Mouse (Mus musculus) spleen, adult 2 months (tissue): ENCODE measurements around the gene 4921536K21Rik. TPM values are rescaled to one million over a fixed set of nuclear protein-coding genes. Genes with fewer than 3 reads are reported as not detected.

Experiments
- DNase-seq, 2 experiments: peaks; one replicate each; pipeline versions ENCODE4 v3.0.0 to v3.0.0-alpha.2; 2012 to 2021; ENCODE audit warnings: low spot score in 2 of 2, low read depth in 1 of 2
- H3K27ac ChIP-seq: fragments of 200-500 bp; 2 replicates; pipeline ENCODE4 v1.5.1; 2012; ENCODE audit warnings: low read length, inconsistent platforms; ENCODE audit not compliant: insufficient read depth
- H3K27me3 ChIP-seq: fragments of 200-500 bp; 2 replicates; pipeline ENCODE4 v1.6.1; 2012; ENCODE audit warnings: mild to moderate bottlenecking, moderate library complexity, low read length, inconsistent platforms; ENCODE audit not compliant: control insufficient read depth, insufficient read depth
- H3K36me3 ChIP-seq: fragments of 200-500 bp; 2 replicates; pipeline ENCODE4 v1.6.1; 2012; ENCODE audit warnings: mild to moderate bottlenecking, low read length, inconsistent platforms; ENCODE audit not compliant: control insufficient read depth, insufficient read depth
- H3K4me1 ChIP-seq: fragments of 200-500 bp; 2 replicates; pipeline ENCODE4 v1.6.1; 2011; ENCODE audit warnings: inconsistent platforms; ENCODE audit not compliant: control insufficient read depth, insufficient read depth, insufficient read length
- H3K4me3 ChIP-seq: fragments of 200-500 bp; 2 replicates; pipeline ENCODE4 v1.5.1; 2011; ENCODE audit warnings: mild to moderate bottlenecking, inconsistent platforms; ENCODE audit not compliant: insufficient read depth, insufficient read length; ENCODE audit errors: extremely low read depth
- CTCF ChIP-seq: fragments of 200-500 bp; IDR thresholded peaks from 2 replicates; pipeline ENCODE4 v1.5.1; 2011; ENCODE audit warnings: mild to moderate bottlenecking, inconsistent platforms; ENCODE audit not compliant: insufficient read depth, insufficient read length, insufficient replicate concordance; ENCODE audit errors: extremely low read depth
- POLR2A ChIP-seq: fragments of 200-500 bp; IDR thresholded peaks from 2 replicates; pipeline ENCODE4 v1.6.1; 2011; ENCODE audit warnings: low read depth, low read length, inconsistent platforms
- WGBS: fragments of 180-500 bp; shearing (Covaris S2); methylation state at CpG from one replicate; pipeline ENCODE4 v1.1.7; 2018; 5-methylcytosine and 5-hydroxymethylcytosine counted together
- polyA plus RNA-seq: library from polyadenylated mRNA; depleted of rRNA; stranded (reverse); fragments of >200 nt; gene quantifications from 2 replicates; pipeline ENCODE4 v1.2.3, GENCODE M21; 2012

4921536K21Rik gene
- polyA plus RNA-seq, 1 experiment = 0.02 TPM

DNA sequence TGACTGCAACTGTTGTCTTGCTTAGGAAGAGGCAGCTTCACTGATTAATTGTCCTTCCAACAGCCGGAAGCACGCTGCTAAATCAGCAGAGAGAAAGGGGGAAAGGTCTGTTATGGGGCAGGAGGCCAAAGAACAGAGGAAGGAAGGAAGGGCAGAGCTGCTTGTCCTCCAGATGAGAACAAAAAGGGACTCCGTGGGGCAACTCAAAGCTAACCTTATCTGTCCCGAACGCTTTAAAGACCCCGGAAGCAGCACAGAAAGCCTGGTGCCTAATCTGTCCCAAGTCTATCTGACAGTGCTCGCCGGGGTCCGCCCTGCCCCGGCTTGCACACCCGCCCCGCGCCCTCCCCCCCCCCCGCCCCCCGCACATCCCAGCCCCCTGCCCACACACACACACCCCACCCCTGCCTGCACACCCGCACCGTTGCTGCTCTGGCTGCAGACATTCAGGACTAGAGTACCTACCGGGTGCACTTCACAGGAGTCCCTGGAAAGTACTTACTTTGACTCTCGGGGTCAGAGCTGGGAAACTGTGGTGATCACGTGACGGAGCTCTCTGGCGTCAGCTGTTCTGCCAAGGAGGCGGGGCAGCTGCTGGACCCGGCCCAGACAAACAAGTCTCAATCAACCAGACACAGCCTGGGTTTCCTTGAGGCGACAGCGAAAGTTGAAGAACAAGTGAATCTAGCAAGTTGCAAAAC, 36.8 kb upstream of the 4921536K21Rik start, which contains the start of gene Tcn2:
Gene Tcn2, minus strand, starts transcription at position 649 of the 701 bp plus-strand sequence.
- peaks cover 1% of the 10 kb centered on the region; the same call in 1 of the 2 replicates for H3K36me3 ChIP-seq
- peak within 1 kb of the TSS; percentile 20; the same call in 1 of the 2 replicates for H3K27ac ChIP-seq
- TF ChIP-seq CTCF (no peak), POLR2A (no peak)
- H3K4me1 ChIP-seq = no peaks in the 10 kb centered on the region
- DNase-seq = peak; percentile 59 to 79
- under 1% methylated on average over 21 of the region's 26 CpGs for WGBS
- H3K27me3 ChIP-seq = no peaks in the 10 kb centered on the region
- peak within 1 kb of the TSS; percentile 72 for H3K4me3 ChIP-seq

DNA sequence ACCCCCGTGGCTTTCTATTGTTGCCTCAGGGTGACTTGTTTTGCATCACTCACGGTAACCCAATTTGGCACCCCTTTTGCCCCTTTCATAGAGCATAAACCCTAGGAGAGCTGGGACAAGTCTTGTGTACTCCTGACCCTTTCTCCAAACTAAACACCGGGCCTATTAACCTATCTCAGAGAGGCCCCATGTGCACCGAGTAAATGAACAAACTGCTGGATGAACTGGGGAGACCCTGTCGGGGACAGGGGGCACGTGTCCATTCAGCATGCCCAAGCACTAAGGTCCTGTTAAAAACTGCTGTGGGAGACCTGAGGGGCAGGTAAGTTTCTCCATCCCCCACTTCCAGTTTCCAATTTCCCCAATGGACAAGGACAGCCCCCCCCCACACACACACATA, 36.0 kb upstream of the 4921536K21Rik start:
- no peak overlapping the region; the same call in 1 of the 2 replicates for H3K4me3 ChIP-seq
- no peak for DNase-seq
- H3K36me3 ChIP-seq = peaks cover 1% of the 10 kb centered on the region
- no peaks in the 10 kb centered on the region for H3K4me1 ChIP-seq
- H3K27ac ChIP-seq = no peak overlapping the region
- no peaks in the 10 kb centered on the region for H3K27me3 ChIP-seq
- TF ChIP-seq POLR2A = no peak
- no peak for TF ChIP-seq CTCF
- WGBS = 72% methylated on average over 6 of the region's 6 CpGs

DNA sequence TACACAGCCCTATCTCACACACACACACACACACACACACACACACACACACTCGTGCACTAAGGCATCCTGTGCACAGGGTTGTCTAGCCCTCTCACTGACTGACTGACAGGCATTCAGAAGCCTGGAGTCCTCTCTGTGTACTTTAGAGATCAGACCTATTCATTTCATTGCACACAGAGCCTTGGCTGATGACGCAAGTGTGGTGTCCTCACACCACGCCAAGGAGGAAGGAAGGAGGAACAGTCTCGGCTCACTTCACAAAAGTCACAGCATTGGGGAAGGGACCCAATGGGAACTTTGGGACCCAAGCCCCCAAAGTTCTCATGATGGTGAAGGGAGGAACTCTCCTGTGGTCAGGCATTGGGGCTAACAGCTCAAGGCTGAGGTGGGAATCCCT, 35.1 kb upstream of the 4921536K21Rik start:
- Histone ChIP-seq H3K4me1 (no peaks in the 10 kb centered on the region), H3K27me3 (no peaks in the 10 kb centered on the region), H3K4me3 (no peak overlapping the region), H3K36me3 (peaks cover 2% of the 10 kb centered on the region), H3K27ac (no peak overlapping the region)
- 38% methylated on average over 4 of the region's 4 CpGs for WGBS
- DNase-seq = no peak
- TF ChIP-seq POLR2A = no peak
- no peak for TF ChIP-seq CTCF

DNA sequence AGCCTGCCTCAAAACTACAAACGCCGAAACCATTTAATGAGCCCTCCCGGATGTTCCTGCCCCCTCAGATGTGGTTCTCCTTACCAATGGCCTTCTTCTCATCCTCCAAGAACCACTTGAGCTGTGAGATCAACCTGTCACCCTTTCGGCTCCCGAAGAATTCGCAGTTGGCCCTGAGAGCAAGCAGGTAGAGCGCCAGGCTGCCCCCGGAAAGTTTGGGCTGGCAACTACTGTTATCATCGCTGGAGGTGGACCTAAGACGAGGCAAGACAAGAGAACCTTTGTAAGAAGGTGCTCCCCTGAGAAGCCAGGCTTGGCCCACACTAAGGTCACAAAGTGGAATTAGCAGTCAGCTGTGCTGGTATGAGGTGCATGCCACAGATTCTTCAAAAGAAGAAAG, 31.0 kb upstream of the 4921536K21Rik start:
- Histone ChIP-seq H3K36me3 (peaks cover 9% of the 10 kb centered on the region), H3K27me3 (no peaks in the 10 kb centered on the region), H3K4me3 (no peak overlapping the region), H3K4me1 (no peaks in the 10 kb centered on the region), H3K27ac (no peak overlapping the region)
- TF ChIP-seq CTCF (no peak), POLR2A (no peak)
- 94% methylated on average over 10 of the region's 10 CpGs for WGBS
- DNase-seq = no peak

DNA sequence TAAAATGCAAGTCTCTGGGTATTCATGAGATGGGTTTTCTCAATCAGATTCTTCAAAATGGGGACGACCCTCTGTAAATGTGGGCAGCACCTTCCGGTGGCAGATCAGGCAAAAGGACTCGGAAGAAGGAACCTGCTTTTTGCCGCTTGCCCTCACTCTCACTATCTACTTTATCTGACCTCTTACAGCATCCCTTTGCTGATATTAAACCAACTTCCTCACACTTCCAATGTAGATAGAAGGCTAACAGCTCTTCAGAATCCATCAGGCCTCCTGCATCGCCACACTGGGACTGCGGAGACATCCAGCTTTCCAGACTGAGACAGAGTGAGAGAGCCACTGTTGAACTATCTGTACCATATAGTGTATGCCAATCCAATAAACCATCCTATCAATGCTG, 27.8 kb upstream of the 4921536K21Rik start:
- TF ChIP-seq POLR2A (no peak), CTCF (no peak)
- WGBS = 91% methylated on average over 6 of the region's 6 CpGs
- peaks cover 9% of the 10 kb centered on the region for H3K36me3 ChIP-seq

DNA sequence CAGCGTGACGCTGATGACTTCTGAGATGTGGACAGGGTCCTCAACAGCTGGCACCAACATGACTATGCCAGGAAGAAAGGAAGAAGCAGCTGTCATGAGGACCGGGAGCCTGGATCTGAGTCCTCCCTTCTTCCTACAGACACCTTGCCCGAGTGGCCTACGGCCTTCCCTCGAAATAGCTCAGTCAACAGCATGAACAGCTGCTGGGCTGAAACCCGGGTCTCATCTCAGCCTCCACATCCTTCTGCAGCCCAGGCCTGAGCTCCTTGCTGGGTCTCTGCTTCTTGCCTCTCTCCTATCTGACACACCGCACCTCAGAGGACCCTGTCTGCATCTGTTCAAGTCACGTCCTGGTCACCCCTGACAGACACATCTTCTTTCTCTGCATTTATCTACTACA, 27.2 kb upstream of the 4921536K21Rik start:
- Histone ChIP-seq H3K27me3 (no peaks in the 10 kb centered on the region), H3K4me3 (no peak overlapping the region), H3K27ac (no peak overlapping the region), H3K4me1 (no peaks in the 10 kb centered on the region), H3K36me3 (peaks cover 8% of the 10 kb centered on the region)
- 91% methylated on average over 9 of the region's 9 CpGs for WGBS
- no peak for TF ChIP-seq CTCF
- no peak for TF ChIP-seq POLR2A
- DNase-seq = no peak

More for the DNA sequence above, 27.8 kb upstream of the 4921536K21Rik start:
- H3K27me3 ChIP-seq = no peaks in the 10 kb centered on the region
- no peaks in the 10 kb centered on the region for H3K4me1 ChIP-seq
- no peak overlapping the region for H3K4me3 ChIP-seq
- DNase-seq = no peak
- H3K27ac ChIP-seq = no peak overlapping the region

DNA sequence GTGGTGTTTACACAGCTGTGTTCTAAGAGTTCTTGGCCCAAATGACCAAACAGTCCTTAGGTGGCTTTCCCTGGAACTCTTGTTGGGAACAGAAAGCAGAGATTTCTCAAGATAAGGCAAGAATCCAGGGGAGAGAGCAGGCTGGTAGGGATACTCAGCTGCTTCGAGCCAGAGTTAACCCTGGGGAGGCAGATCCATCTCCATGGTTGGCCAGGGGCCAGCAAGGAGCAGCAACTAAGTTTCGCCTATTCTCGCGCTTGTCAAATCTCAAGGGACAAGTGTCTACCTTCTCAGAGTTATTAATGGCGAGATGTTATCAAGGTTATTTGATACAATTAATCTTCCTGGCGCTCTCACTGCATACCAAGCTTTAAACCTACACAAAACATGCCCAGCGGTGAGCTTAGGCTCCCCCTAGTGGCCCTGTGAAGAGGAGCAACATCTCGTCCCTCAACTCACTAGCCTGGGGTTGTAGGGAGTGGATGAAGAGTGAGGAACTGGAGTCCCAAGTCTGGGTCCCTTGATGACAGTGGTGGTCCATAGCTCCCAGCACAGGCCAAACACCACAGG, 26.5 kb upstream of the 4921536K21Rik start:
- Histone ChIP-seq H3K27me3 (no peaks in the 10 kb centered on the region), H3K36me3 (peaks cover 8% of the 10 kb centered on the region), H3K27ac (no peak overlapping the region), H3K4me1 (no peaks in the 10 kb centered on the region), H3K4me3 (no peak overlapping the region)
- TF ChIP-seq POLR2A (no peak), CTCF (peak; percentile 74; the same call in 1 of the 2 replicates)
- peak; percentile 12 to 47 for DNase-seq
- WGBS = 48% methylated on average over 8 of the region's 8 CpGs
